Mouse (Mus musculus) cortical plate, adult 2 months (tissue): ENCODE measurements around the gene Susd4. TPM values are rescaled to one million over a fixed set of nuclear protein-coding genes. Genes with fewer than 3 reads are reported as not detected.

Experiments
- H3K27ac ChIP-seq: fragments of 200-500 bp; 2 replicates; pipeline ENCODE4 v1.5.1; 2012; ENCODE audit warnings: low read length, control low read depth, inconsistent platforms; ENCODE audit not compliant: insufficient read depth
- H3K4me1 ChIP-seq: fragments of 200-500 bp; 2 replicates; pipeline ENCODE4 v1.6.1; 2011; ENCODE audit warnings: low read length; ENCODE audit not compliant: control insufficient read depth, insufficient read depth
- H3K4me3 ChIP-seq: fragments of 200-500 bp; 2 replicates; pipeline ENCODE4 v1.5.1; 2011; ENCODE audit warnings: mild to moderate bottlenecking, low read length, control low read depth; ENCODE audit not compliant: insufficient read depth
- CTCF ChIP-seq: fragments of 200-500 bp; IDR thresholded peaks from 2 replicates; pipeline ENCODE4 v1.5.1; 2011; ENCODE audit warnings: mild to moderate bottlenecking, control low read depth, low read length; ENCODE audit not compliant: insufficient read depth; ENCODE audit errors: extremely low read depth
- POLR2A ChIP-seq: fragments of 200-500 bp; IDR thresholded peaks from 2 replicates; pipeline ENCODE4 v1.6.1; 2011; ENCODE audit warnings: mild to moderate bottlenecking, low read length, control low read depth; ENCODE audit not compliant: insufficient read depth; ENCODE audit errors: extremely low read depth
- polyA plus RNA-seq: library from polyadenylated mRNA; depleted of rRNA; stranded (reverse); fragments of >200 nt; gene quantifications from 2 replicates; pipeline ENCODE4 v1.2.3, GENCODE M21; 2012

The Susd4 gene
- polyA plus RNA-seq, 1 experiment: 128 TPM

DNA sequence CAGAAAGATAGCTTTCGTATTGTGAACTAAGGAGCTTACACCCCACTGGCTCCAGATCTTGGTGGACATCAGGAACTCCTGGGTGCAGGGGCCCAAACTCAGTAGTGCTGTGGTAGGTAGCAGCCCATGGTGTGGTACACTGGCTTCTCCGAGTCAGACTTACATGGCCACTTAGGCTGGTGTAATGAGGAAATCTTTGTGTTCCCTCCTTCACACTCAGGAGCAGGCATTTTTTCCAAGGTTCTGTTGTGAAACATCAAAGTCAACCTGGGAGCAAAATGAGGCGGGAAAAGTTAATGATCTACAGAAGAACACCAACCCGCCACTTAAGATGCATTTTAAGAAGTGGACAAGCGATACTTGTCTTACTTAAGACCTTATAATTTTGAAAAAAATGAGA lies 21.8 kb downstream of the Susd4 start:
- H3K4me1 ChIP-seq: no peaks in the 10 kb centered on the region; the same call in 1 of the 2 replicates
- H3K4me3 ChIP-seq: no peak overlapping the region
- TF ChIP-seq POLR2A (no peak), CTCF (no peak)
- no peak overlapping the region for H3K27ac ChIP-seq

DNA sequence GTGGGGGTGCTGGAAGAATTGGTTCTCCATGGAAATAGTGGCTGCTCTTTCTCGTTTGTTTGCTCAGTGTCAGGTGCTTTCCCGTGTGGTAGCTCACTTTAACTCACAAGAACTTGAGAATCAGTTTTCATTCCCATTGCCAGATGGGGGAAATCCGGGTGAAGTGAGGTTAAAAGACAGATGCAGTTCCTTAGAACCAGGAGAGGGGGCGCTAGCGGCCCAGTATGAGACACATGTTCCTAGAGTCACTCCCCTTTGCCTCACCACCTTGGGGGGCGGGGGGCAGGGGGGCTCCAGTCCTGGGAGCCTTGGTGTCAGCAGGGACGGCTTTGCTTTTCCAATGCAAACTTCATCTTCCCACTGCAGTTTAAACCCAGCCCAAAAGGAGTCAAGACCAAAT lies 23.4 kb downstream of the Susd4 start:
- H3K27ac ChIP-seq: no peak overlapping the region
- no peak overlapping the region for H3K4me3 ChIP-seq
- peaks cover 4% of the 10 kb centered on the region for H3K4me1 ChIP-seq
- no peak for TF ChIP-seq CTCF
- TF ChIP-seq POLR2A: no peak

DNA sequence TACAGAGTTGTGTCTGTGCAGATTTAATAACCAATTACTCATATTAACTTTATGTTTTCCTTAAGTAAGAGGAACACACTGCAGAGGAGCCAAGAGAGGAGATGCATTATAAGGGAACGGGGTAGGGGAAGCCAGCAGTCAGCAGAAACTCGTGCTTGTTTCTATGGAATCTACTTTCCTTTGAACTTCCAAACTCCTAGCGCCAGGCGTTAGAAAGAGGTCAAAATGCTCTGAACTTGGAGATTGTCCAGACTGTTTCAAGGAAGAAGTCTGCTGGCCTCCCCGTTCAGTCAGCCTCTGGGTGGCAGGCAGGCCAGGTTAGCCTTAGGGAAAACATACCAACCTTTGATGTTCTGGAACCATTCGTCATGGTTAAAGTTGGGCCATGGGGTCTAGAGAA lies 25.2 kb downstream of the Susd4 start:
- no peak overlapping the region for H3K4me3 ChIP-seq
- H3K27ac ChIP-seq: no peak overlapping the region
- TF ChIP-seq POLR2A: no peak
- TF ChIP-seq CTCF: no peak
- peaks cover 8% of the 10 kb centered on the region for H3K4me1 ChIP-seq

DNA sequence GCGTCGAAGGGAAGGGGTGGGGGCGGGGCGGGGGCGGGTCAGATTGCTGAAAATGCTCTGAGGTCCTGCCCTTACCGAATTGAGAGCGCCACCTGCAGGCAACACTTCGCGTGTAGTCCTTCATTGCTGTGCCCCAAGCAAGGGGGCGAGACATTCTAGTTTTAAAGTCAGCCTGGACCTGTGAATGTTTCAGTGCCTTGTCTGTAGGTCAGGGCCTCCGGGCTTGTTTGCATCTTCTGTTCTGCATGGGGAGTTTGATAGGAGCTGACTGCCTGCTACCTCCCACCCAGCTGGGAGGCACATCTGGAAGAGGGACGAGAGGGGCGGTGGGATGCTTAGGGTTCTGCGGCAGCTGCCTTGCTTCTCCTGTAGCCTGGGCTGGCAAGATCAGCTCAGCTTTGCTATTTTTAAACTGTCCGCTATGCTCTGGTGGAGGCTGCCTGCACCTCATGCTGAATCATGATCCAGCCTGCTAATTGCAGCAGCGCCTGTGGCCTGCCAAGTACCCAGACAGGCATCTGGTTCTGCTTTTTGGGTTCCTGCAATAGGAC lies 28.9 kb downstream of the Susd4 start:
- H3K27ac ChIP-seq: peak overlapping the region; percentile 64
- H3K4me1 ChIP-seq: peaks cover 14% of the 10 kb centered on the region
- TF ChIP-seq CTCF (peak; percentile 31), POLR2A (no peak)
- no peak overlapping the region for H3K4me3 ChIP-seq

DNA sequence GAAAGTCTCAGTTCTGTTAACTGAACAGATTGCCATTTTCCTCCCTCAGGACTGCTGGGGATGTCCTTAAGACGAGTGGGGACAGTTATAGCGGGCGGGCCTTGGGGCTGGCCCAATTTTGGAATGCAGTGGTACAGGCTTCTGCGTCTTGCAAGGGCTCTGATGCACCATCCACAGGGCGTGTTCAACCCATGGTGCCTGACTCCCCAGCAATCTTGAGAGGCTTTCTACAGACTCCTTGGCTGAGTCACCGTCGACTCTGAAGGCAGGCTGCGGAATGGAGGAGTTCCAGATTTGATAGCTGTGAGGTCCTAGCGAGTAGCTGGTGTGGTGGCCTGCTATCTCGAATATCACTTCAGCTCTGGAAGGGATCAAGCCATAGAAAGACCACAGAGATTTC lies 30.6 kb downstream of the Susd4 start:
- H3K27ac ChIP-seq: peak overlapping the region; percentile 31; the same call in 1 of the 2 replicates

DNA sequence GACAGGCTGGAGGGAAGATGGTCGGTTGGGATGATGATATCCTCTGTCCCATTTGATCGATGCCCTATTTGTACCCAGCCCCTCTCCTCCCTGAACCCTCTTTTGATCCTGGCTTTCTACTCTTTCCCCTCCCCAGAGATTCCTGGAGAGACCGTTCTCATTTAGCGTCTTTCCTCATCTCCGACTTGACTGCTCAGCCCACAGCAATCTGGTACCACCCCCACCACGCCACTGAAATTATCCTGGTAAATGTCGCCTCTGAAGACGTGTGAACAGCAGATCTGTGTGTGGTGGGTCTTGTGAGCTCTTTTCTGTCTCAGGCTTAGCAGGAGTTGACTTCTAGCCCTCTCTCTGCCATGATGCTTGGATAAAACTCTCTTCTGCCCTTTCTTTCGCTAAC lies 31.0 kb downstream of the Susd4 start:
- Histone ChIP-seq H3K4me1 (peaks cover 16% of the 10 kb centered on the region), H3K27ac (peak overlapping the region; percentile 53), H3K4me3 (no peak overlapping the region)
- TF ChIP-seq POLR2A: no peak
- TF ChIP-seq CTCF: no peak

More for the DNA sequence above, 30.6 kb downstream of the Susd4 start:
- Histone ChIP-seq H3K4me1 (peaks cover 16% of the 10 kb centered on the region), H3K4me3 (no peak overlapping the region)
- TF ChIP-seq CTCF: no peak
- TF ChIP-seq POLR2A: no peak

DNA sequence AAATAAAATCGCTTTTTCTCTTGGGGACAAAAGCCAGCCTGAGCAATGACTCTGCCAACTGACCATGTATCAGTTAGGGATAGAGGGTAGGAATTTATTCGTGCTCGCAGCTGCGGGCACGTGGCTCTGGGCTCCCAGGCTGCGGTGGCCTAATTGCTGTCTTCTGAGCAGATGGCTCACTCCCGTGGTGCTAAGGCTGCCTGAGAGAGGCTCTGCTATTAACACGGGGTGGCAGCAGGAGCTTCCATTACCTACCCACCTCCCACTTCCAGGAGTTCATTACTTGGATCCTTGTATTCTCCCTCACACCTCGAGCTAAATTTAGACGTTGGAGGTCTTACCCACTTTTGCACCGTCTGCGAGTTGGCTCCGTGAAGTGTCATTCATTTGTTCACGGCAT lies 33.4 kb downstream of the Susd4 start:
- H3K27ac ChIP-seq: 0 out of 2 replicates have a peak overlapping the region, but pooled peaks have one; percentile 8
- no peak overlapping the region for H3K4me3 ChIP-seq
- TF ChIP-seq CTCF (0 out of 2 replicates have a peak, but pooled peaks have one; percentile 9), POLR2A (no peak)
- peaks cover 13% of the 10 kb centered on the region for H3K4me1 ChIP-seq

DNA sequence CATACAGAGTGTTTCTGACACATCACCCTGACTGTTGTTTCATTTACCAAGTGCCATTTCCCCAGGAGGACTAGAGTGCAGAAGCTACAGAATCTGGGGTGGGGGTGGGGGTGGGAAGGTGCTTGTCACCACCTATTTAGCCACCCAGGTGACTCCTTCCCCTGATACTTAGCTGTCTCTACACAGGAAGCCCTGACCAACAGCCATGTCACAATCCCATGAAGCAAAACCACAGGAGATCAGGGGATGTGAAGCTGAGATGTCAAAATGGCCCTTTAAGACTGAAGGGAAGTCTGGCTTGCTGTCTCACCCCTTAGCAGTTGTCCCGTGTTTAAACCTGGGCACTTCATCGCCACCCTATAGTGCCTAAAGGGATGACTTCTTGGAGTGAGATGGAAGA lies 37.9 kb downstream of the Susd4 start:
- H3K4me1 ChIP-seq: peaks cover 10% of the 10 kb centered on the region
- no peak overlapping the region for H3K27ac ChIP-seq
- no peak for TF ChIP-seq POLR2A
- no peak for TF ChIP-seq CTCF

DNA sequence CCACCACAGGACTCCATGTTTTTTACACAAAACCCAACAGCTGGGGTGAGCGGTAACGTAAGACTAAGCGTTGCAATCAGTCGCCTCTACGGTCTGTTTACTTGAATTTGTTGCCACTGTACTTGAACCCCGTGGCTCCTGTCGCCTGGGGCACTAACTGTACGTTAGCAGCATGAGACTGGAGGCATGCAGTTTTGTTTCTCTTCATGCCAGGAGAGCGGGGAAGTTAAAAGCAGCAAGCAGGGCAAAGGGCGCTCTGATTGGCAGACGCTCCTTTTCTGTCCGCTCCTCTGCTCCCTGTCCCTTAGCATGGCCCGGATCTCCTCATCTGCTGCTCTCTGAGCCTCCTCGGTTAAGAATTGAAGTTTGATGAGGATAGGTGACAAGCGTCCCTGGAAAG lies 39.2 kb downstream of the Susd4 start:
- no peak for TF ChIP-seq CTCF
- TF ChIP-seq POLR2A: no peak
- H3K27ac ChIP-seq: no peak overlapping the region

More for the DNA sequence above, 37.9 kb downstream of the Susd4 start:
- no peak overlapping the region for H3K4me3 ChIP-seq

DNA sequence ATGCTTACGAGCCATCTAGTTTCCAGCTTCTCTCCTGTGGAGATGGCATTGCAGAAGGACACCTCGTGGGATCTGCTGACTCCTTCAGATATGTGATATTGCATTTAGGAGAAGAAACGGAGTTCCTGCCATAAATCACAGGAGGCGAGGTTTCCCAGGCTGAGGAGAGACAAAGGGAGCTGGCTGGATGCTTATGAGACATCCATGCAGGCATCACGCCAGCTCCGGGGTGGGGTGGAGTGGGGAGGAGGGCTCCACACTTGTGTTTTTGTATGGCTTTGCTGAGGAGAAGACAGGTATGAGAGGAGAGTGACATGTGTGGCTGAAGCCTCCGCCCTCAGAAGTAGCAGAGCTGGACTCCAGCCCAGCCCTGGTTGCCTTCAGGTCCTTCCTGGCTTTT lies 50.3 kb downstream of the Susd4 start:
- no peak overlapping the region for H3K4me3 ChIP-seq
- TF ChIP-seq CTCF (no peak), POLR2A (no peak)
- H3K4me1 ChIP-seq: peaks cover 6% of the 10 kb centered on the region; the same call in 1 of the 2 replicates
- no peak overlapping the region for H3K27ac ChIP-seq

More for the DNA sequence above, 39.2 kb downstream of the Susd4 start:
- H3K4me1 ChIP-seq: peaks cover 4% of the 10 kb centered on the region; the same call in 1 of the 2 replicates
- no peak overlapping the region for H3K4me3 ChIP-seq

DNA sequence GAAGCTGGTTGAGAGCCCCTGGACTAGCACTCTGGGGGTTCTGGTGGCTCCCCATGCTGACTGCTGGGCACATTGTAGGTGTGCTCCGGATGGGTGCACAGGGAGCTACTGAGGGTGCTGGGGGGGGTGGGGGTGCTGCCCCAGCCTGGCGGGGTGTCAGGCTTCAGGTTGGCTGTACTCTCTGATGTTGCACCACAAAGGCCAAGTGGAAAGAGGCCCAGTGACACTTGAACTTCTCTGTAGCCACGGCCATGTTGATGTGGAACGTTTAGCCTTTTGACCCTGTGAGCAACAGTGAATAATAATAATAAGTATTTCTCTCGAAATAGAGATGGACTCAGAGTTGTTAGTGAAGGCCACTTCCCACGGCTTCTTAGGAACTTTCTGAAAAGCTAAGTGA lies 50.9 kb downstream of the Susd4 start:
- no peak for TF ChIP-seq CTCF
- no peak for TF ChIP-seq POLR2A
- Histone ChIP-seq H3K4me1 (peaks cover 6% of the 10 kb centered on the region; the same call in 1 of the 2 replicates), H3K27ac (no peak overlapping the region), H3K4me3 (no peak overlapping the region)
